Mouse (Mus musculus) right cerebral cortex, postnatal 25 days (tissue): ENCODE results near the gene Atp5d.

Experiments
- DNase-seq: peaks from one replicate; pipeline ENCODE4 v3.0.0; 2022

The Atp5d gene

DNA sequence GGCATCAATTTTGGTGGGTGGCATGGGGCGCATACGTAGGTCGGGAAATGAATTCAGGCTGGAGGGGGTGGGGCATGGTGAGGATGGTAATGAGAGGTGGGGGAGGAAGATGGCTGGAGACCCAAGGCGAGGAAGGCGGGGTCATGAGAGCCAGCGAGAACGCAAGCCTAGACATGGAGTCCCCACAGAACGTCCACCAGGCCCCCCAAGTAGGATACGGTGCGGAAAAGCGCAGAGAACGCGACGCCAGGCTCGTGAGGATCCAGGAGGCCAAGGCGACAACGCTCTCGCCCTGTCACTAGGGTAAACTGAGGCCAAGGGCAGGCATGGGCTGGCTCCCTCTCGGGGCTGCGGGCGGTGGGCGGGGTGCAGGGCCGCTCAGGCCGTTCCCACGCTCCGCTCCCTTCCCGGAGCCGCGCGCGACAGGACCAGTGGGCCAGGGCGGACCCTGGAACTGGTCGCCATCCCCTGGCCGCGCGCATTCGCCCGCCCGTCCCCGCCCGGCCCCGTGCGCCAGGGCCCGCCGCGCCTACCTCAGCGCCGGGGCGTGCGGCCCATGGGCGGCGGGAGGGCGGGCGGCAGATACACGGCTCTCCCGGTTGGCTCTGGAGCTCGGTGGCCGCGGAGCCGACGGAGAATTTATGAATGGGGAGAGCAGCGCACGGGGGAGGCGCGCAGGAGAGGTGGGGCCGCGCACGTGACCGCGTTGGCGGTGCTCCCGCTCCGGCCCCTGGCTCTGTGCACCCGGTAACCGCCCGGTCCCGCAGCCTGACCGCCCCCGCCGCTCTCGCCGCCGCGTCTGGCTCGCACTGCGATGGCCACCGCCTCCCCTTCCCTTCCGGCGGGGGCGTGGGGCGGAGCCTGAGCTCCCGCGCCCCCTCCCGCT lies at the start of gene Atp5d:
TSS of gene Atp5d (plus strand) at position 80 of the 886 bp plus-strand sequence.
- DNase-seq, result peak; percentile 86

DNA sequence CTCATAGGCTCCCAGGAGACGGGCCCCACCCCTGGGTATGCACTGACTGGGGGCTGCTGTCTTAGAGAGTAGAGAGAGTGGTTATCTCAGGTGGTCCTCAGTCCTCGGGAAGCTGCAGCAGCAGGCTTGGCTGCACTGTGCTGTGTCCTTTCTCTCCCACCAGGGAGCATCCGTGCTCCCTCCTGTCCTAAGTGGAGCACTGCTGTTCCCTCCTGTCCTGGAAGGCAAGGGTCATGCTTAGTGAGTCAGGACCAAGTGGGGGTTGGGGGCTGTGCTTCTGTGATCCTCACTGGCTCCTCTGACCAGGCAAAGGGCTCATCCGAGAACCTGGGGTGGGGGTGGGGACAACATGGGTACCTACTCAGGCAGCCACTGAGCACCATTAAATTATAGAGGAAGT lies 49.3 kb upstream of the Atp5d start:
- no peak for DNase-seq

DNA sequence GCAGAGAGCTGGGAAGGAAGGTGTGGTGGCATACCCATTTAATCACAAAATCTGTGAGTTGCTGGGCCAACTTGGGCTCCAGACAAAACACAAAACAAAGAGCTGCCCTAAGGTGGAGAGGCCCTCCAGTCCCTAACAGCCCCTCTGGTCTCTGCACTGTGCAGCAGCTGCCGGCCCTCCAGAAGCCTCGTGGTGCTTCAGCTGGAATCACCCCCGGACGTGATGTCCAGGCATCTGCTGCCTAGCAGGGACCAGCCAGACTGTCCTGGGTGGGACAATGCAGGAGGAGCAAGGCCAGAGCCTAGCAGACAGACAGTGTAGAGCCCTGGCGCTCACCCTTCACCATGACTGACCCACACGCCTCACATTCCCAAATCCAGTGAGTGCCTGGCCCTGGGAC lies 46.9 kb upstream of the Atp5d start:
- no peak for DNase-seq

DNA sequence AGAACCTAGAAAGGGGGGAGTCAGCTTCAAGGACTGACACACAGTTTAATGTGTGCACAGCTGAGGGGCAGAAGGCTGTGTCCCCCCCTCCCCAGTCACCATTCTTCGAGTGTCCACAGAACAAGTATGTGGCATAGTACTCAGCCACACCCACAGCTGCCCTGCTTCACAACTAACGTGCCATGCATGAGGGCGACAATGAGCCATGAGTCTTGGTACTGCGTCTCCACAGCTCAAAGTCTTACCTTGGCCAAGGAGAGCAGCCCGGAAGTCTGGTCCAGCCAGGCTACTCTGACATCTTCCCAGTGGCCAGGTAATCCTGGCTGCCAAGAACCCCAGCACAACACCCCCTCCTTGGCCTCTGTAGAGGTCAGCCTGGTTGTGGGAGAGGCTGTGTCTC lies 45.7 kb upstream of the Atp5d start:
- no peak for DNase-seq

DNA sequence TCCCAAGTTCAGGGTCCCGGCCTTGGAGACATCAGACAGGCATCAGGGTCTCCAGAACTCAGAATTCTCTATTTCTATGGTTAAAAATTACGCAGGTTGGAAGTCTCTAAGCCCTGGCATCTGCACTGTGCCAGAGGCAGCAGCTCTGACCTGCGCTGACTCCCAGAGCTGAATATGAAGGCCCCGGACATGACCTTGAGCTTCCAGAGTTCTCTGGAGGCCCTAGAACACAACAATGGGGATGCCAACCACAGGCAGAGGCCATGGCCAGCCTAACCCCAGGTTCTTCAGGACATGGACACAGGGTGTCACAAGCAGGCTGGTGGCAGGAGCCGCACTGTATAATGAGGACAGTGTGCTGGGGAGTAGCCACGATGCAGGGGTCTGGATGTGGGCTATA lies 44.3 kb upstream of the Atp5d start:
- no peak for DNase-seq

DNA sequence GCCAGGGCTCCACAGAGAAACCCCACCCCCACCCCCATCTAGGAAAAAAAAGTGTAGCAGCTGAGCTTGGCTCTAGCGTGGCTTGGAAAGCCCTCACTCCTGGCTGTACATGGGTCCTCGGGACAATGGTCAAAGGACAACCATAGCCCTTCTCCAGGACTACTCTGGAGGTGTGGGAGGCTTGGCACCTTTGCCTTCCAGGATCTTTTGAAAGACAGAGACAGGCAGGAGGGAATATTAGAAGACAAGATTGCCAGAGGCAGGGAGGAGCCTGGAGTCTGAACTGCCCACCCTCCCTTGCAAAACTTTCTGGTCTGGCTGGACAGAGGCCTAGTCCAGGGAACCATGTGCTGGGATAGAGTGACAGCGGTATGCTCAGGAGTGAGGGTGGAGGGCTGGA lies 43.7 kb upstream of the Atp5d start:
- no peak for DNase-seq

DNA sequence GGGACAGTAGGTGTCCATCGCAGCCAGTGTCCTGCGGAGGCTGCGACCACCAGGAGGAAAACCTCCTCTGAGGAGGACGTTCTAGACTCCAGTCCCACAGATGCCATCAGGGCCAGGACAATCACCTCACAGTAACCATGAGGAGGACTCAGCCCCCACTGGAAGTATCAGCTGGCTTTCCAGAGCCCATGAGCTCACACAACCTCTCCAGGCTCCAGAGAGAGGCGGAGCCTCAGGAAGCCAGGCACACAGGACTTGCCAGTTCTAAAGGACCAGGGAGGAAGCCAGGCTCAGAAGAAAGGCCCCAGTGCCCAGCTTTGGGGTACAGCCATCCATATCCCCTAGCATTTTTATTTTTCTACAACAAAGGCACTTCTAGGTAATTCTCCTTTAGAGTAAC lies 42.9 kb upstream of the Atp5d start:
- no peak for DNase-seq

DNA sequence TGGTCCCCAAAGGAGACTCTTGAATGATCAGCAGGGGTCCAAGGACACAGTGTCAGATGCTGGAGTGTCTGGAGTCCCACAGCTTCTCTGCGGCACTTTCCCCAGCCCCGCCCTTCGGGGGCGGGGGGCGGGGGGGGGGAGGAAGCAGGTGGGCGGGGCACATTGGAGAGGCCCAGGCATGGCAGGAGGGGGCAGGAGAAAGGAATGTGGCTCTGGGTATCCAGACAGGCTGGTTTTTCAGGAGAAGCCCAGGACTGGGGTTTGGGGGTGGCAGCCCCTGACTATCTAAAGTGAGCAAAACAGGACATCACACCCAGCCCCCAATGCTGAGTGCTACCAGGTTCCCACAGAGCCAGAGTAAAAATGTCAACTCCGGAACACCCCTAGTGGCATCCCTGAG lies 41.2 kb upstream of the Atp5d start:
- DNase-seq, result no peak

DNA sequence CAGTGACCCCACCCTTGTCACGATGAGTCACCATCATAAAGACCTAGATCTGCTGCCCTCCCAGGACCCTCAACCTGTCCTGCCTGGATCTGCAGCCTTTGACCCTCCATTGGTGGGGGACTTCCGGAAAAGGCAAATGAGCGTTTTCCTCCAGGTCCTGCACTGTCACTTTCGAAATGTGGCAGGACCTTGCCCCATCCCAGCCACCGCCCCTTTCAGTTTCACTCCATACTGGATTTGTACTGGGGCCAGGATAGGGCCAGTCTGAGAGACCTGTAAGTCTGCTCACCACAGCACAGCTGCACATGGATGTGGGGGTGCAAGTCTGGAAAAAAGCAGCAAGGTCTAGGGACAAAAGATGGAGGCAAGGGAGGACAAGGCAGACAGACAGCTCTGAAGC lies 39.8 kb upstream of the Atp5d start:
- DNase-seq, result no peak

DNA sequence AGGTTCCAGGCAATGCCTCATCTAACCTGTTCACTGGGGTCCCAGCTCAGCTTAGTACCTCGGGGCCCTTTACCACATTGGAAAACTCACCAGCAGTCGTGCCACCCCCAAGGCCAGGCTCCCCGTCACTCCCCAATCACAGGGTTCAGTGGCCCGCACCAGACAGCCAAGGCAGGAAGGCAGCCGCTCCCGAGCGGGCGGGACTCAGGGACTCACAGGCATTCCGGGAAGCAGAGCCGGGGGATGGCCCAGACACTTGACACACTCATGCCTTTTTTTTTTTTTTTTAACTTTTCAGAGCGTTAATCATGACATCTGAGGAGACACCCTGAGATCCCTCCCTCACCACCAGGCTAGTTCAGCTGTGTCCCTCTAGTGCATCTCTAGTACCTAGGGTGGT lies 37.5 kb upstream of the Atp5d start:
- DNase-seq, result no peak

DNA sequence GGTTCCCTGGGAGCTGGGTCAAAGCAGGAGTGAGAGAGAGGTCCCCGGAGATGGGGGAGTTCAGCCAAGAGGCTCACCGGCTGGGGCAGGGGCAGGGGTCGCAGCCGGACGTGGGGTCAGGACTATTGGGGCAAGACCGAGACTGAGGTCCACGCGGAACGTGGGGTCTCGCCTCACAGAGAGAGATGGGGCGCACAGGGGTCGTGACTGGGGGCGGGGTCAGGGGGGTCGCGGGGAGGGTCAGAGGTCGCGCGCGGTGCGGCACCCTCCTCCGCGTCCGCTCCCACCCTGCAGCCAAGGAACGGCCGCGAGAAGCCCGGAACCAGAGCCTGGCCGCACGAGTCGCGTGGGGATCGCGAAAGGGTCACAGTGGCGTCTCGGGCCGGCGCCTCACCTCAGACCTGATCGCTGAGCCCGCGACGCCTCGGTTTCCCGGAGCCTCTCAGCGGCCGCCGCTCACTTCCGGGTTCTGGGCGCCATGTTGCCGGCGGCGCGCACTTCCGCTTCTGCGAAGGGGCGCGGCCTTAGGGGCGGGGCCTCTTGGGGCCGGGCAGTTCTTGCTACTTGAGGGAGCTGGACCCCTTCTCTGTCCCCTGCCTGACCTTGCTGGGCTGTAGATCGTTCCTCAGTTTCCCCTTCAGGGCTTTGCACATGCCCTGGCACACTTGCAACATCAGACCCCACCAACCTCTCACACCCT lies 36.1 kb upstream of the Atp5d start:
- peak; percentile 83 for DNase-seq

DNA sequence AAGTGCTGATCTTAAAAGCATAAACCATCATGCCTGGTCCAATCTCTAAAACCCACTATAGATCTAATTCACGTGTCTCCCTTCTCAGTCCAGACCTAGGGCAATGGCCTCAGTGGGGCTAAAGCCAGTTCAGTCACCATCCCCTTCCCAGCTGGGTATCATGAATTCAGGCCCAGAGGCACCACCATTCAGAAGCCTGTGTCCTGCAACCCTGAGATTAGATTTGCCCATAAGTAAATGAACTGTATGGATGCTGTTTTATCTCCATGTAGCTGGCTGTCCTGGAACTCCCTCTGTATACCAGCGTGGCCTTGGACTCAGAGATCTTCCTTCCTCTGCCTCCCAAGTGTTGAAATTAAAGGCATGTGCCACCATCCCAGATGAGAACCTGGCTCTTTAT lies 35.4 kb upstream of the Atp5d start:
- no peak for DNase-seq

DNA sequence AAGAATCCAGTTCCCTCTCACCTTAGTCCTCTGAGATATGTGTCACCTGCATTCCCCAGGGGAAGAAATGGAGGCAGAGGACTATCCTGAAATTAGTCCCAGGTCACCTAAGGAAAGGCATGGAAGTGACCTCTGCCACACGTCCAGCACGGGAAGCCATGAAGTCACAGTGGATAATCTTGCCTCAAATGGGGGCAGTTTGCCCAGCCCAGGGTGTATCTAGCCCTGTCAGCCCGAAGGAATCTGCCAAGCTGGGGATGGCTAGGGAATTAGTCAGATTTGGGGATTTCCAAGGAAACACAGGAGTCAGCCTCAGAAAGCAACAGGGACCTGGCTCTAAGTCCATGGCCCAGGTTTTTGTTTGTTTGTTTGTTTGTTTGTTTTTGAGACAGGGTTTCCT lies 34.3 kb upstream of the Atp5d start:
- DNase-seq, result no peak

DNA sequence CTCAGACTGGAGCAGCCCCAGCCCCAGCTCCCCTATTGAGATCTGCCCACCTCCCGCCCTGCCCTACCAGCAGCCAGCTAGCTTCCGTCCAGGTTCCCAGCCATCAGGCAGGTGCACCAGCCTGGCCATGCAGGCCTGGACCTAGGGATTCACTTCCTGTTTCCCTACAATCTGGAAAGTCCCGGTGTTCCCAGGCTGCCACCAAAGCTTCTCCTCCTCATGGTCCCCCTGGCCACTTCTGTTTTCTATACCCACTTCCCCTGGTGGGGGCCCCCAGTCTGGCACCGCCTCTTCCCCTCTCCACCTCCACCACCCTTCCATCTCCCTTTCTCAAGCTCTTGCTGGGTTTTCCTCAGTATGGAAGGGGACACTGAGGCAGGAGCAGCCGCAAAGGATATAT lies 33.0 kb upstream of the Atp5d start, which contains the start of gene Sbno2:
TSS of gene Sbno2 (minus strand) at position 112 of the 400 bp plus-strand sequence.
- DNase-seq, result no peak

DNA sequence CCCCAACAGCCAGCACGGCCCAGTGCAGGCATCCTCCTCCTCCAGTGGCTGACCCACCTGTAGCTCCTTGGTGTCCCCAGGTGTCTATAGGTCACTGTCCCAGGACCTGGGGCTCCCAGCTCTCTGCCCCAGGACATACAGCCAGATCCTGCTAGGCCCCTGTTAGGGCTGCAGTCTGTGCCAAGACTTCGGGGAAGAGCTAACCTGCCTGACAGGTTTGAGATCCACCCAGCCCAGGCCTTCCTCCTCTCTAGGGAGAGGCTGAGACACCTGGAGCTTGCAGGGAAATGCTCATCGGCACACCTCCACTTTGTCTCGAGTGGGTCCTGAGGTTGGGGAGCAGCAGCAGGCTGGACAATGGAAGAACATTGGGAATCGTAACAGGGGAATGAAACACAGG lies 32.5 kb upstream of the Atp5d start:
- DNase-seq, result no peak

DNA sequence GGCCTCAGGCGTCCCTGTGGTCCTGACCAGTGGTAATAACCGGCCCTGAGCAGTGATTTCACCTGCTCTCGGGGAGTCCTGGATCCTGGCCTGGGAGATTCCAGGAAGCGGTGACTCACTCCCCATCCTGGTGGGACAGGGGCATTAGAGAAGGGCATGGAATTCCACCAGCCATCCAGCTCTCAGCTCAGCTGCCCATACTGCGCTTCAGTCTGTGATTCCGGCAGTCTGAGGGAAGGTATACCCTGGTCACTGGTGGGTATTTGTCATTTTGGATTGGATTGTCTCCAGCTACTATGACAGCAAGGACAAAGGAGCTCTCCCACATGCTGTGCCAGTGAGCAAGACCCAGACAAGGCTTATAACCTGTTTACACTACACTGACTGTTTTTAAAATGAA lies 30.8 kb upstream of the Atp5d start:
- DNase-seq, result no peak

DNA sequence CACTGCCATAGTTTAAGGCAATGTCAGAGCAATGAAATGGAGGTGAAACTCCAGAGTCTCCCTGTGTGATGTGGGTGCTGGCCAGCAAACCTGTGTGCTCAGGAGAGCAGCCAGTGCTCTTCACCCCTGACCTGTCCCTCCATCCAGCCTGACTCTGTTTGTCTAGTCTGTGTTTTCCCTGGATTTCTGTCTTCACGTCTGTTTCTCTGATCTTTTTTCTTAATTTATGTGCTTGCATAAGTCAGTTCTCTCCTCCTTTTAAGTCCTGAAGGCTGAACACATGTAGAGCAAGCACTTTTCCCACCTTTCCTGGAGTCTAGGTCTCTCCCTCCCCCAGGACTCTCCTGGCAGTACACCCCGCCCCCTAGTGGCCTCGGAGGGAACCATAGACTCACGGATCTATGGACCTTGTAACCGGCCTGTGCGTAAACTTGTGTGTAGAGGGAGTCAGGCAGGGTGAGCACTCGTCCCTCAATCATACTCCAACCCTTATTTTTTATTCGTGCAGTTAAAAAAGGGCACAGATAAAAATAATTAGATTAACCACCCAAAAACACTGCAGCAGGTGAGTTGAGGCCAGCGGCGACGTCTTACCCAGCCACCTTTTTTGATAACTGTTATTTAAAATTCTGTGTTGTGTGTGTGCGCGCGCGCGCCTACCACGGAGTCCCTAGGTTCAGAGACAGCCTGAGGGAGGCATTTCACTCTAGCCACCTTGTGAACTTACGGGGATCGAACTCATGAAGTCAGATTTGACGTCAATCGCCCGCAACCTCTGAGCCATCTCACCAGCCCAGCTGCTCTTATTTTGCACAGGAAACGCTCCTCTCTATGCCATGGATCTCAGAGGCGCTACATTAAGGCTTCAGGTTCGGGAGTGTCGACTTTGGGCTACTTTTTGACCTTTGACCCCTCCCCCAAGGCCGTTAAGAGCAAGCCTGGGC lies 23.8 kb upstream of the Atp5d start:
- peak; percentile 78 for DNase-seq

DNA sequence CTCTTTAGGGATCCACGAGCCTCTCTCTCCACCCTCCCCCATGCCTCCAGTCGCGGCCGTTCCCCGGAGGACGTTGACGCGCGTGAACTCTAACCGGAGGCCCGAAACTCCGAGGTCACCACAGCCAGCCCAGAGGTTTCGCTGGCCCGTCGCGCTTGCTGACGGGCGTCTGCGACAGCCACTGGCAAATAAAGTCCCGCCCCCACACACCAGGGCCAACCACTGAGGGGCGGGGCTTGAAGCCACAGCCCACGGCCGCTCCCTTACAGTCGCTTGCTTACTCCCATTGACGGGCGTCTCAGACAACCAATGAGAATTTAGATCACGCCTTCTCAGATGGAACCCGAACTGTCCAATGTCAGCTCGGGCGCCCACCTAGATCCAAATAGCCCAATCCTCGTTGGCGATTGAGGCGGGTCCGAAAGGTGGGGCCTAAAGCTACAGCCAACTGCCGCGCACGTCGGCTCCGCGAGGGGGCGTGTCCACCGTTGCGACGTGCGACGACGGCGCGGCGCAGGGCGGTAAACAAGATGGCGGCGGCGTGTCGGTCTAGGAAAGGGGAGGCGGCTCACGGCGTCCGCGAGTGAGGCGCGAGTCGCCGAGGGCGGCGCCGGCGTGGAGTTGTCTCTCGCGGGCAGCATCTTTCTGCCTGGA lies 23.0 kb upstream of the Atp5d start, which contains the start of gene Stk11:
TSS of gene Stk11 (plus strand) at position 514 of the 654 bp plus-strand sequence.
- peak; percentile 99 for DNase-seq

DNA sequence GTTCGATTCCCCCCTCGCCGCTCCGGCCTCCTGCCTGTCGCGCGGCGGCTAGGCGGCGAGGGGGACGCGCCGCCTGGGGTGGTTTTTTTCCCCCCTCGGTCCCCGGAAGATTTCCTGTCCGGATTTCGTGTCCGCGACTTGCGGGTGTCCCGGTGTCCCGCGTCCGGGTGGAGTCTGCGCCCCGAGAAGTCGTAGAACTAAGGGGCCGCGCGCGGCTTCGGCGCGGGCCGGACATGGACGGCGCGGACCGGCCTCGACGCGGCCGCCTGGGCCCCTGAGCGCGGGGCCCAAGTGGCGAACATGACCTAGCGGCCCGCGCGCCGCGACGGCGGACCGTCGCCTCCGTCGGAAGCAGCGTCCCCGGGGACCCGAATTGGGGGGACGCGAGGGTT lies 22.5 kb upstream of the Atp5d start:
- DNase-seq, result no peak

DNA sequence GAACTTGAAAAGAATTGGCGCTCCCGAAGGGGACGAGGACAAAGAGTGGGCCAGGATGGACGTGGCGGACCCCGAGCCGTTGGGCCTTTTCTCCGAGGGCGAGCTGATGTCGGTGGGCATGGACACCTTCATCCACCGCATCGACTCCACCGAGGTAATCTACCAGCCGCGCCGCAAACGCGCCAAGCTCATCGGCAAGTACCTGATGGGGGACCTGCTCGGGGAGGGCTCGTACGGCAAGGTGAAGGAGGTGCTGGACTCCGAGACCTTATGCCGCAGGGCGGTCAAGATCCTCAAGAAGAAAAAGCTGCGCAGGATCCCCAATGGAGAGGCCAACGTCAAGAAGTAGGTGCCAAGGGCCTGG lies 21.9 kb upstream of the Atp5d start:
- no peak for DNase-seq

DNA sequence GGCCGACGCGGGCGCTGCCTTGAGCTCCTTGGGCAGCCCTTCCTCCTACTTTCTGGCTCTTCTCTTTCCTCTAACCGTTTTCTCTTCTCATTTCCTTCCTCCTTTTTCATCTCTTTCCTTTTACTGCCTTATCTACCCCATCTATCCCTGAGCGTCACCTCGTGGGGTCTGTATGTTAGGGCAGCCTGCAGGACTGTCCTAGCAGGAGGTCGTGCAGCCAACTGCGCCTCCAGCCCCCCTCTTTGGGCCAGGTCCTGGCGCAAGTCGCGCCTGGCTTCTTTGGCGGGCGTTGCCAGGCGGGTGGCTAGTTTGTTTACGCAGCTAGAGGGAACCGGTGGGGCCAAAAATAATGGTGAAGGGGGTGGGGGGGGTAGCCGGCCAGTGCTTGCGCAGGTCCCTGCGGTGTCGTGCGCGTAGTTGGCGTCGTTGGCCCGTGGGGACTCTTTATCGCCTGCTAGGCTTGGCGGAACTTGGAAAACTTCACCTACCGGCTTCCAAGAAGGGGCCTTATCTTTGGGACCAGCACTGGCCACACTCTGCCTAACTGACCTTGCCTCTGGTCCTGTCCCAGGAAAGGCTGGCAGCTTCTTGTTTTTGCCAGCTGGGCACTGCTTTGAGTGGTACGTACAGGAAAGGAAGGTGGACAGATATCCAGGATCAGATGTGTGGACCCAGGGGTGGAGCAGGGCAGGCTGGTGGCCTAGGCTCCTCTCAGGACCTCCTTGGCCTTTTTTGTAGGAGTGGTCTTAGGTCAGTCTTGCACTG lies 21.3 kb upstream of the Atp5d start:
- no peak for DNase-seq

DNA sequence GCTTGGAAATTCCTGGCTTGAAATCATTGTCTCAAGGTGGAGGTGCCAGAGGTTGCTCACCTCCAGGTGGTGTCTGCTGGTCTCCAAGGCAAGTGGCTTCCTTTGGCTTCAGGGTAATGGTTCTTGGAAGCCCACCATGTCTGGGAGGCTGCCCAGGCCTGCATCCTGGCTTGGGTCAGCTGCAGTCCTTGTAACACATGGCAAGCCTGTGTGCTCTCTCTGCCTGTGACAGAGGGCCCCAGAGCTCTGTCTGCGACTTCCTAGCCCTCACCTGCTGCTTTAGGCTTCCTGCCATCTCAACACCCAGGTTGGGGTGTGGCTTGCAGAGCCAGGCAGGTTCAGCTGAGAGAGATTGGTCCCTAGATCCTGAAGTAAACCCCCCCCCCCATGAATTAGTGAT lies 20.7 kb upstream of the Atp5d start:
- no peak for DNase-seq
